Mouse (Mus musculus) lung, postnatal 0 days (tissue): Measurements from ENCODE around the gene Bptf. TPM values are rescaled to one million over a fixed set of nuclear protein-coding genes. Genes with fewer than 3 reads are reported as not detected.
"Not testable (repeated sequence)": the region's sequence is repeated elsewhere in the genome, so short reads cannot be mapped to it uniquely, and the experiment has no call there.

Source experiments
- ATAC-seq: fragments of 200-750 bp; cut with Nextera tagmentation; 2 replicates; pipeline ENCODE4 v1.8.0; 2017; ENCODE audit warnings: moderate library complexity
- DNase-seq: peaks from one replicate; pipeline ENCODE4 v3.0.0-alpha.2; 2016; ENCODE audit warnings: low spot score
- H3K27ac ChIP-seq: fragments of 300-500 bp; sonication (generic); 2 replicates; pipeline ENCODE4 v1.5.1; 2014; ENCODE audit warnings: antibody characterized with exemption, mild to moderate bottlenecking, low read length, mixed read lengths
- H3K27me3 ChIP-seq: fragments of 300-500 bp; sonication (generic); replicated peaks from 2 replicates; pipeline ENCODE4 v1.6.1; 2014; ENCODE audit warnings: low read length, mixed read lengths; ENCODE audit not compliant: insufficient read depth
- H3K36me3 ChIP-seq: fragments of 300-500 bp; sonication (generic); 2 replicates; pipeline ENCODE4 v1.6.1; 2014; ENCODE audit warnings: low read length, mixed read lengths; ENCODE audit not compliant: insufficient read depth
- H3K4me1 ChIP-seq: fragments of 300-500 bp; sonication (generic); 2 replicates; pipeline ENCODE4 v1.6.1; 2014; ENCODE audit warnings: antibody characterized with exemption, low read depth, low read length, mixed read lengths; ENCODE audit not compliant: insufficient read depth
- H3K4me2 ChIP-seq: fragments of 300-500 bp; sonication (generic); replicated peaks from 2 replicates; pipeline ENCODE4 v1.6.1; 2014; ENCODE audit warnings: low read depth, mild to moderate bottlenecking, low read length, moderate library complexity, mixed read lengths
- H3K4me3 ChIP-seq: fragments of 300-500 bp; sonication (generic); 2 replicates; pipeline ENCODE4 v1.5.1; 2014; ENCODE audit warnings: low read depth, low read length
- H3K9ac ChIP-seq: fragments of 300-500 bp; sonication (generic); replicated peaks from 2 replicates; pipeline ENCODE4 v1.6.1; 2014; ENCODE audit warnings: low read depth, mild to moderate bottlenecking
- H3K9me3 ChIP-seq: fragments of 300-500 bp; sonication (generic); 2 replicates; pipeline ENCODE4 v1.6.1; 2016; ENCODE audit warnings: low read length, mixed read lengths
- CTCF ChIP-seq: IDR thresholded peaks from 2 replicates; pipeline ENCODE4 v1.5.1; 2016; ENCODE audit warnings: antibody characterized with exemption, mild to moderate bottlenecking
- EP300 ChIP-seq: IDR thresholded peaks from 2 replicates; pipeline ENCODE4 v1.6.1; 2016; ENCODE audit warnings: antibody characterized with exemption, mild to moderate bottlenecking, control low read depth
- WGBS: fragments of 180-500 bp; shearing (Covaris S2); extraction: QIAGEN DNeasy Blood & Tissue Kit; methylation state at CpG from one replicate; pipeline ENCODE4 v1.1.7; 2014; 5-methylcytosine and 5-hydroxymethylcytosine counted together
- polyA plus RNA-seq: library from polyadenylated mRNA; unstranded; fragments of >200 nt; fragmentation: Nextera tagmentation; extraction: Ambion mirVana; gene quantifications from 2 replicates; pipeline ENCODE4 v1.2.1, GENCODE M21; 2015

The Bptf gene
- polyA plus RNA-seq, 1 experiment from 2014 or later: 19.8 TPM

GRCm38 (mm10) chr11:107001760-107002675 lies 129.9 kb downstream of the Bptf start:
- no peak for ATAC-seq
- DNase-seq: no peak
- no peak overlapping the region for H3K27ac ChIP-seq
- no peaks in the 10 kb centered on the region for H3K27me3 ChIP-seq
- no peaks in the 10 kb centered on the region for H3K9me3 ChIP-seq
- H3K9ac ChIP-seq: no peak overlapping the region
- WGBS: 48% methylated on average over 7 of the region's 8 CpGs
- no peaks in the 10 kb centered on the region for H3K36me3 ChIP-seq
- TF ChIP-seq CTCF: no peak
- no peak for TF ChIP-seq EP300
- no peaks in the 10 kb centered on the region for H3K4me1 ChIP-seq
- H3K4me2 ChIP-seq: no peak overlapping the region
- no peak overlapping the region for H3K4me3 ChIP-seq

- Histone ChIP-seq H3K9me3 (no peaks in the 10 kb centered on the region), H3K27ac (peak overlapping the region; percentile 87), H3K36me3 (peaks cover 8% of the 10 kb centered on the region; the same call in 1 of the 2 replicates), H3K4me2 (peak overlapping the region; percentile 45), H3K4me1 (no peaks in the 10 kb centered on the region), H3K9ac (no peak overlapping the region), H3K4me3 (peak overlapping the region; percentile 81; the same call in 1 of the 2 replicates), H3K27me3 (no peaks in the 10 kb centered on the region)
- 84% methylated on average over 9 of the region's 9 CpGs for WGBS
- ATAC-seq (no peak), DNase-seq (no peak)
- TF ChIP-seq EP300: no peak
- no peak for TF ChIP-seq CTCF
Measured at GRCm38 (mm10) chr11:106999949-107000513, 131.9 kb downstream of the Bptf start.

GRCm38 (mm10) chr11:106999151-106999948 lies 132.6 kb downstream of the Bptf start, which contains the start of gene Kpna2:
Gene Kpna2, minus strand, starts transcription at chr11:106999541.
- H3K9me3 ChIP-seq: no peaks in the 10 kb centered on the region
- H3K27ac ChIP-seq: peak within 1 kb of the TSS; percentile 87
- H3K4me1 ChIP-seq: no peaks in the 10 kb centered on the region
- H3K4me3 ChIP-seq: peak within 1 kb of the TSS; percentile 81
- H3K36me3 ChIP-seq: peaks cover 10% of the 10 kb centered on the region; the same call in 1 of the 2 replicates
- TF ChIP-seq CTCF (no peak), EP300 (peak; percentile 90)
- ATAC-seq (peak; percentile 95), DNase-seq (peak; percentile 96)
- H3K4me2 ChIP-seq: peak within 1 kb of the TSS; percentile 85
- peak within 1 kb of the TSS; percentile 66 for H3K9ac ChIP-seq
- H3K27me3 ChIP-seq: no peaks in the 10 kb centered on the region
- 1% methylated on average over 43 of the region's 62 CpGs for WGBS

- no peaks in the 10 kb centered on the region for H3K4me1 ChIP-seq
- no peaks in the 10 kb centered on the region for H3K27me3 ChIP-seq
- peak overlapping the region; percentile 81 for H3K4me3 ChIP-seq
- no peaks in the 10 kb centered on the region for H3K9me3 ChIP-seq
- H3K36me3 ChIP-seq: peaks cover 10% of the 10 kb centered on the region; the same call in 1 of the 2 replicates
- peak; percentile 4 for ATAC-seq
- H3K9ac ChIP-seq: peak overlapping the region; percentile 66
- peak overlapping the region; percentile 85 for H3K4me2 ChIP-seq
- peak overlapping the region; percentile 86 for H3K27ac ChIP-seq
- under 1% methylated on average over 24 of the region's 26 CpGs for WGBS
- no peak for TF ChIP-seq CTCF
- DNase-seq: peak; percentile 45
Measured at GRCm38 (mm10) chr11:106998651-106999150, 133.2 kb downstream of the Bptf start.

- H3K27ac ChIP-seq: peak overlapping the region; percentile 86
- DNase-seq: no peak
- no peaks in the 10 kb centered on the region for H3K27me3 ChIP-seq
- ATAC-seq: no peak
- 11% methylated on average over 5 of the region's 5 CpGs for WGBS
- H3K4me2 ChIP-seq: peak overlapping the region; percentile 85
- H3K36me3 ChIP-seq: peaks cover 15% of the 10 kb centered on the region
- H3K4me3 ChIP-seq: peak overlapping the region; percentile 81
- TF ChIP-seq EP300 (no peak), CTCF (no peak)
- H3K9ac ChIP-seq: peak overlapping the region; percentile 66; the same call in 1 of the 2 replicates
- no peaks in the 10 kb centered on the region for H3K4me1 ChIP-seq
- no peaks in the 10 kb centered on the region for H3K9me3 ChIP-seq
Measured at GRCm38 (mm10) chr11:106997976-106998375, 134.0 kb downstream of the Bptf start.

GRCm38 (mm10) chr11:106996492-106996891 lies 135.4 kb downstream of the Bptf start:
- not testable (repeated sequence) for H3K9ac ChIP-seq, ATAC-seq, H3K4me1 ChIP-seq, H3K27ac ChIP-seq, DNase-seq, H3K27me3 ChIP-seq, H3K9me3 ChIP-seq, H3K4me2 ChIP-seq, H3K4me3 ChIP-seq
- WGBS: 93% methylated on average over 7 of the region's 7 CpGs
- peaks cover 15% of the 10 kb centered on the region for H3K36me3 ChIP-seq
